Mouse (Mus musculus): ENCODE measurements at regions not wholly inside any gene's neighbourhood (a gene's known extent, or its start where the extent isn't known, plus 50 kb on each side); places are given as distances from the start of the nearest gene placed in this dataset.
"Not testable (repeated sequence)": the region's sequence is repeated elsewhere in the genome, so short reads cannot be mapped to it uniquely, and the experiment has no call there.

DNA sequence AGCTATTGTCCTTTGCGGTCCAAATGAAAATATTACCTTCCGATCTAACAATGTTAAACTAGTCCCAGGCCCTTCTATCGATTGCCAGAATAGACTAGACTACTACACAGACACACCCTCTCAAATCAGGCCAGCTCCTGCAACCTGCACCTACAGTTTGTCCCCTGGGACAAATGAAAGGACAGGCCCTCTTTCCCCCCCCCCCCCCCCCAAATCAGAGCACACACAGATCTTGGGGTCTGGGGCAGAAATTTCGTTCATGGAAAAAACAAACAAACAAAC lies 77.8 kb downstream of the BC107364 start:
- not testable (repeated sequence) for TF ChIP-seq CTCF (conservative IDR thresholded peaks at IDR 0.05; ENCODE audit: low read length); POU5F1 (IDR thresholded peaks at IDR 0.05; ENCODE audit: borderline replicate concordance, low read length); NANOG (IDR thresholded peaks at IDR 0.05; ENCODE audit: borderline replicate concordance, low read length)

All from E14TG2a.4 (cell line).